Mouse (Mus musculus) heart, adult 8-10 months (tissue): ENCODE results near the gene Rapgefl1. TPM values are rescaled to one million over a fixed set of nuclear protein-coding genes. Genes with fewer than 3 reads are reported as not detected.

Experiments
- DNase-seq: peaks from one replicate; pipeline ENCODE4 v3.0.0; 2022; ENCODE audit warnings: low spot score
- total RNA-seq, 4 experiments: library from RNA; stranded (reverse); gene quantifications; 2 replicates each; pipeline ENCODE4 v1.2.4; 2022

Gene Rapgefl1
- total RNA-seq, 4 experiments from 2014 or later: 0.38 to 1.1 (median 0.76) TPM

DNA sequence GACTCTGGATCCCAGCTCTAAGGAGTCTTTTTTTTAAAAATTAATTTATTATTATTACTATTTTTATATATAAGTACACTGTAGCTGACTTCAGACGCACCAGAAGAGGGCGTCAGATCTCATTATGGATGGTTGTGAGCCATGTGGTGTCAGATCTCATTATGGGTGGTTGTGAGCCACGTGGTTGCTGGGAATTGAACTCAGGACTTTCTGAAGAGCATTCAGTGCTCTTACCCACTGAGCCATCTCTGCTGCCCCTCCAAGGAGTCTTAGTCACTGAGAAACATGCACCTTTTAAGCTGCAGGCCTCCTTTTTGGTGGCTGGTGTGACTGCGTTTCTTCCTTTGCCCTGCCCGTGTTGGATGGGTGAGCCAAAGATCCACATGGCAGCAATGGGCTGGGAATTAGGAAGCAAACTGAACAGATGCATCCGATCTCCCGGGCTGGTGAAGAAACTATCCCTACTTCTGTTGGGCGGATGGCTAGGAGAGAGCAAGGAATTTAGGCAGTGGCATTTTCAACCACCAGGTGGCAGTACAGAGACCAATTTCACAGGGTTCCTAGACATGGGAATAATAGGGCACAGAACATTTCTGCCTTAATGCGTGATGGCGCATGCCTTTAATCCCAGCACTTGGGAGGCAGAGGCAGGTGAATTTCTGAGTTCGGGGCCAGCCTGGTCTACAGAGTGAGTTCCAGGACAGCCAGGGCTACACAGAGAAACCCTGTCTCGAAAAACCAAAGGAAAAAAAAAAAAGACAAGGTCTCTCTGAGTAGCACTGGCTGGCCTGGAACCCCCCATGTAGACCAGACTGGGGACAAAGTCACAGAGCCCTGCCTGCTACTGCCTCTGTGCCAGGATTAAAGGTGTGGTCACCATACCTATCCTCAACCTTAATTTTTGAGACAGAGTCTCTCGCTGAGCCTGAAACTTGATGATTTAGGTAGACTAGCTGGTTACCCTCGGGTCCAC, 22.5 kb downstream of the Rapgefl1 start:
- peak; percentile 91 for DNase-seq

DNA sequence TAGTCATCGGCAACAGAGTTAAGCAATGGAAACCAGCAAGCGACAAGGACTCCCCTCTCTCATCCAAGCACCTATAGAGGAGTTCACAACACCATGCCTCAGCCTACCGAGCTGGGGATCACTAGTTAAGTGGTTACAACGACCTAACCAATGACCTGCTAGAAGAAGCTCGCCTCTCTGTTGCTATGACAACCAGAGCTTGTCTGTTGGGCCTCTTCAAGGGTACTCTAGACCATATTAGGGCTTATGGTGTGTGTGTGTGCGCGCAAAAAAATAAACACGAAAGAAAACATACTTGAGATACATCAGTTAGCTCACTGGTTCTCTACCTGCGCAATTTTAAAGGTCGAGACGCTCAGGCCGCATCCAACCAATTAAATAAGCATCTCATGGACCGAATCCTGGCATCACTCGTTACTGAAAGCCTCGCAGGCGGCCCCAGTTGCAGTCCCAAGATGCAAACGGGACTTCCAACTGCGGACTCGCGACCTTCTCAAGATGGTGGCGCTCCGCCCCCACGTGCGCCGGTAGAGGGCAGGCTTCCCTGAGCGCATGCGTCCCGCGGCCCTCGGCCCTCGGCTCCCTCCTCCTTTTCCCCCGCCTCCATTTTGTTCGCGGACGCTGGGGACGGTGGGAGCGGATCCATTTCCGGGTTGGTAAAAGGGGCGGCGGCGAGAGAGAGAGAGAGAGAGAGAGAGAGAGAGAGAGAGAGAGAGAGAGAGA, 26.6 kb downstream of the Rapgefl1 start, which contains the start of gene Wipf2:
Wipf2 (plus strand) TSS at position 611 of the 723 bp plus-strand sequence.
- peak; percentile 94 for DNase-seq

GRCm38 (mm10) chr11:98863751-98864429, 27.3 kb downstream of the Rapgefl1 start:
- DNase-seq: no peak

DNA sequence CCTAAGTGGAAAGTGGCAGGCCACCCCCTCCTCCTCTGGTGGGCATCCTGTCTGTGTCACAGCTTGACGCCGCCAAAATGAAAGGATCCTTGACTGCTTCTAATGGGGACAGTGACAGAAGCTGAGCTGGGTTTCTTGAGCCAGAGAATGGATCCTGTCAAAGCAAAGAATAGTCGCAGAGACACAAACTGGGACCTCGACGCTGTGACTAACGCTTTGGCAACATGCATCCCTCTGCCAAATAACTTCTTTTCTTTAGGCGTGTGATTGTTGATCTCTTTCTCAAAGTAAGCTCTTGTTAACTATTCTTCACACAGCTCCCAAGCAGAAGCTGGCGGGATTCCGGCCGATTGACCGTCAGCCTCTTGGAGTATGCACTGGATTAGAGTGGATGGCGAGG, 30.7 kb downstream of the Rapgefl1 start:
- no peak for DNase-seq

DNA sequence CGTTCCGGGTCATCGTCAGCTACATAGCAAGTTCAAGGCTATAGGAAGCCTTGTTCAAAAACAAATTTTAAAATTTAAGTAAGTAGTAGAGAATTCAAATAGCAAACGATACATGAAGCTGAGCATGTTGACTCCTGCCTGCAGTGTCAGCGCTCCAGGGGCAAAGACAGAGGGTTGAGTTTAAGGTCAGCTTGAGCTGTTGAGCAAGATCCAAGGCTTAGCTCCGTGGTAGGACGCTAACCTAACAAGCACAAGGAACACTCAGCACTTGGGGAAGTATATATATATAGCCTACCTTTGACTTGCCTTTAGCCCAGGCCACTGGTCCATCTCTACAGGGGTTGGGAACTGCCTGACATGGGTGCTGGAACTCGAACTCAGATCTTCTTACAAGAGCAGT, 33.3 kb downstream of the Rapgefl1 start:
- DNase-seq: no peak

GRCm38 (mm10) chr11:98870791-98871190, 34.2 kb downstream of the Rapgefl1 start:
- DNase-seq: no peak

DNA sequence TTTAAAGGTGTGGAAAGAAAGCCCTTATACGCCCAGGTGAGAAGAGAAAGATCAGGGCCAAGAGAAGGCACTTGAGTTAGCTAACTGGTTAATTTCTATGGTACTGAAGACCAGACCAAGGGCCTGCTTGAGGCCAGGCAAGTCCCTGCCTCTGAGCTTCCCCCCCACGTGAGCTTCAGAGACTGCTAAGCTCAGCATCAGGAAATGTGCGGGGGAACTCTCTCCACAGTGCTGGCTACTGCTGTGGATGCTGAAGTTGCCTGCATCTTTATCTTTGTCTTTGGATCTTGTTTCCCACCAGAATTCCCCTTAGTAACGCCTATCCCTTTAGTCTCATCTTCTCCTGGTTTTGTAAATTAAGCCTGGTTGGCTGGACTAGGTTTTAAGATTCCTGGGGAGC, 34.8 kb downstream of the Rapgefl1 start:
- no peak for DNase-seq

DNA sequence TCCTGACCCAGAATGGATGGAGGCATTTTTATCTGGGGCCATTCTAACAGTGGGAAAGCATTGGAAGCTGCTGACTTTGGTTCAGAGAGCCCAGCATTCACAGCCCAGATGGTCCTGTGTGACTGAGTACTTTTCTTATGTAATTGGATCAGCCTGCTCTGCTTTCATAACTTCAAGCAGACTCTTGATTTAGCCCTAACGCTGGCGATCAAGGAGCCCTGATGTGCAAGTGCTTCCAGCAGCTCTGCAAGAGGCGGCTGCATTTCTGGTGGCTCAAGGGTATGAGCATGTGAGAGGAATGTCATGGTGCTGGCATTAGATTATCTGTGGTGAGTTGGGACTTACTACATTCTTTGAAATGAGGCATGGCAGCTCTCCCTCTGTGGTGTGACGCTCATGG, 35.5 kb downstream of the Rapgefl1 start:
- peak; percentile 49 for DNase-seq

DNA sequence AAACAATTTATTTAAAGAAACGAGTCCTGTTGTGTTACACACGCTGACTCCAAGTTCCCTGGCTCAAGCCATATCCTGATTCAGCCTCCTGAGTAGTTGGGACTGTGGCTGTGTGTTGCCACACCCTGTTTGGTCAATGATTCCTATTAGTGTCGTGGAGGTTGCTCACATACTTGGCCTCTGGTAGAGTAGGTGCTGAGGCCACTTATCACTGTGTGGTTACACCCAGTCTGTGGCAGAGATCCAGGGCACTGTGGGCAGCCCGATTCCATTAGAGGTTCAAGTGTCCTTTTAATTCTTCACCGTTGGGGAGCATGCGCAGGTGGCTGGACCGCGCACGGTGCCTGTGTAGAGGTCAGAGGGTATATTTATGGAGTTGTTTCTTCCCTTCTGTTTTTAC, 37.3 kb downstream of the Rapgefl1 start:
- peak; percentile 50 for DNase-seq

DNA sequence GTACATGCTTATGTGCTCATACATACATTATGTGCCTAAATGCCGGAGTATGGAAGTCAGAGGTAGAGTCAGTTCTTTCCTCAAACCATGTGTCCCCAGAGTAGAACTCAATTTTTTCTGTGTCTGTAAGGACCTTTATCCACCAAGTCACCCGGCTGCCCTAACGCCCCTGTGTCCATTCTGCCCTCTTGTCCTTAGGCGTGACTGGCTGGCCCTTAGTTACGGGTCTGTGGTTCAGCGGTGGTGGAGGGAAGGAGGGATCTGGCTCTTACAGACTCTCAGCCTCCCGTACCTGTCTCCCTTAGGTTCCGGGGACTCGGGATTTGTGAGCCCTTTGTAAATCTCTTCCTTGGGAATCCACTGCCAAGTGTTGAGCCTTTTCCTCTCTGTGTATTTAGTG, 40.4 kb downstream of the Rapgefl1 start:
- no peak for DNase-seq

- DNase-seq: no peak
Observed at GRCm38 (mm10) chr11:98887703-98888102, 51.1 kb downstream of the Rapgefl1 start.

GRCm38 (mm10) chr11:98889077-98889476, 52.5 kb downstream of the Rapgefl1 start:
- no peak for DNase-seq

GRCm38 (mm10) chr11:98889977-98890376, 53.4 kb downstream of the Rapgefl1 start:
- DNase-seq: no peak

GRCm38 (mm10) chr11:98892426-98892825, 55.8 kb downstream of the Rapgefl1 start:
- no peak for DNase-seq

DNA sequence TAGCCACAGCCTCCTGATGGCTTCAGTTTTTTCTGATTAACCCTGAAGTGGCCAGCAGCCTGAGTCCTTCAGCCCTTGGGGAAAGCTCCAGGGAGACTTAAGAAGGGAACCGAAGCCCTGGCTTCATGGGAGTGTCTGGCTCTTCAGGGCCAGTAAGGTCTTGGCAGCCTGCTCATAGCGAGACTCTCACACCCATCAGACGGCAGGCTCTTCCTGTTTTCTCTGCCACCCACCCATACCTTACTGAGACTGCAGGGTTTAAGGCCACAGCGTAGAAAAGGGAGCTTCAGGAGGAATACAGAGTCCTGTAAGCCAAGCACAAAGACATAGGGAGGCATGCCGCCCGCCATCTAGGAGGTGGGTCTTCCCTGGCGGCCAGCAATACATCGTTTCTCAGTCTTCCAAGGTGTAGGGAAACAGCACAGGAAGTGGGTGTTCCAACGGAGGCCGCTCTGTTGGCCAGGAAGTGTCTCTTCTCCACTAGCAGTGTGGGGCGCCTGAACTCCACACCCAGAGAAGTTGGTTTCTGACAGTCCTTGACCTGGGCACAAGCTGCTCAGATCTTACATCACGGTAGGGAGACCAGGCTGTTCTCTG, 64.0 kb downstream of the Rapgefl1 start:
- no peak for DNase-seq

DNA sequence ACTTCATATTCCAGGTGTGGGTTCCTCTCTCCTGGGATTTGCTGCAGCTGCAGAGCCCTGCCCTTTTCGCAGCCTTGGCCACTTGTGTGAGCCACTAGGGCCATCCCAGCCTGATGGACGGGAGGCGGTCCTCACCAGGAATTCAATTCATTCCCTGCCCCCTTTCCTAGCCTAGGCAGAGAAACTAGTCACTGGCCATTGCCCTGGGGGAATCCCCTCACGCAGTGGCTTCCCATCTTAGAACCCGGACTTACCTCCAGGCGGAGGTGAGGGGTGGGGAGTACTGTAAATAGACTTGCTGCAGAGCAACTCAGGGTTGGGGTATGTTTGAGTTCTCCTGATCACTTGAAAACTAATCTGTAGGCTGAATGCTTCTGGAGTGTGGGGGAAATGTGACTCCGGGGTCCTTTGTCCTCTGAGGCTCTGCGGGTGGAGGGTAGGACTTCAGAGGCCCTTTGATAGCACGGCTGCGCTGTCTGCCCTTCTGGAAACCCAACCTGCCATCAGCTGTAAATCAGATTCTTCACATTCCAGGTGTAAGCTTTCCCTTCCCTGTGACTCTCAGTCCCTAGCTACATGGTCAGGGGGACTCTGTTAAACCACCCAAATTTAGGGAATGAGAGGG, 66.1 kb downstream of the Rapgefl1 start:
- DNase-seq: no peak

Other genes starting within 250 kb of the Rapgefl1 start
- 10 to 100 TPM; 39.7 to 46.4 (median 43.1) TPM for gene Ormdl3, start 249.4 kb upstream of the Rapgefl1 start, total RNA-seq
- gene Lrrc3c, start 238.5 kb upstream of the Rapgefl1 start, total RNA-seq: not detected
- 10 to 100 TPM in 1 of 4 experiments, 1 to 10 TPM in 3; 4.8 to 12.3 (median 7.9) TPM for gene Gm12355, start 211.1 kb upstream of the Rapgefl1 start, total RNA-seq
- 1 to 10 TPM; 1.6 to 3.4 (median 2.8) TPM for gene Gsdma3, start 210.4 kb upstream of the Rapgefl1 start, total RNA-seq
- under 1 TPM in 1 of 4 experiments, not detected in 3; 0.25 TPM for gene Gsdma2, start 190.0 kb upstream of the Rapgefl1 start, total RNA-seq
- under 1 TPM in 2 of 4 experiments, not detected in 2; 0.14 to 0.16 TPM for gene Gsdma, start 172.4 kb upstream of the Rapgefl1 start, total RNA-seq
- gene Psmd3, start 154.2 kb upstream of the Rapgefl1 start, total RNA-seq: 100 to 1,000 TPM in 1 of 4 experiments, 10 to 100 TPM in 3; 95.0 to 106 (median 99.1) TPM
- gene Csf3, start 135.5 kb upstream of the Rapgefl1 start, total RNA-seq: not detected
- gene Med24, start 107.3 kb upstream of the Rapgefl1 start, total RNA-seq: 10 to 100 TPM; 44.4 to 49.9 (median 46.8) TPM
- gene Thra, start 96.1 kb upstream of the Rapgefl1 start, total RNA-seq: 10 to 100 TPM; 92.5 to 98.4 (median 95.1) TPM
- gene Nr1d1, start 61.5 kb upstream of the Rapgefl1 start, total RNA-seq: 100 to 1,000 TPM in 2 of 4 experiments, 10 to 100 TPM in 2; 81.4 to 121 (median 101) TPM
- 10 to 100 TPM; 72.1 to 84.3 (median 78.7) TPM for gene Msl1, start 41.3 kb upstream of the Rapgefl1 start, total RNA-seq
- gene Casc3, start 31.9 kb upstream of the Rapgefl1 start, total RNA-seq: 10 to 100 TPM; 16.0 to 20.9 (median 17.8) TPM
- 10 to 100 TPM in 3 of 4 experiments, 1 to 10 TPM in 1; 9.4 to 12.6 (median 11.5) TPM for gene Wipf2, start 26.9 kb downstream of the Rapgefl1 start, total RNA-seq
- under 1 TPM; 0.16 to 0.49 (median 0.25) TPM for gene Cdc6, start 71.0 kb downstream of the Rapgefl1 start, total RNA-seq
- 10 to 100 TPM; 10.8 to 13.5 (median 11.9) TPM for gene Rara, start 91.0 kb downstream of the Rapgefl1 start, total RNA-seq
- under 1 TPM in 1 of 4 experiments, not detected in 3; 0.44 TPM for gene Gjd3, start 146.2 kb downstream of the Rapgefl1 start, total RNA-seq
- 1 to 10 TPM in 2 of 4 experiments, under 1 TPM in 2; 0.41 to 3.2 (median 0.94) TPM for gene Top2a, start 187.4 kb downstream of the Rapgefl1 start, total RNA-seq
- gene Igfbp4, start 204.5 kb downstream of the Rapgefl1 start, total RNA-seq: 10 to 100 TPM; 79.9 to 86.6 (median 84.1) TPM